Mouse (Mus musculus): ENCODE measurements at regions not wholly inside any gene's neighbourhood (a gene's known extent, or its start where the extent isn't known, plus 50 kb on each side); places are given as distances from the start of the nearest gene placed in this dataset.
"Not testable (repeated sequence)": the region's sequence is repeated elsewhere in the genome, so short reads cannot be mapped to it uniquely, and the experiment has no call there.

GRCm38 (mm10) chr14:114485781-114486180 lies 606.2 kb upstream of the Gpc5 start:
- DNase-seq (ENCODE audit: inconsistent ontology term): no peak

GRCm38 (mm10) chr14:114493371-114493770 lies 598.6 kb upstream of the Gpc5 start:
- not testable (repeated sequence) for DNase-seq (ENCODE audit: inconsistent ontology term)

- no peak for DNase-seq (ENCODE audit: inconsistent ontology term)
Observed at GRCm38 (mm10) chr14:114504976-114505375, 587.0 kb upstream of the Gpc5 start.

GRCm38 (mm10) chr14:114547910-114548680 lies 543.9 kb upstream of the Gpc5 start:
- no peak for DNase-seq (ENCODE audit: inconsistent ontology term)

- DNase-seq (ENCODE audit: inconsistent ontology term): no peak
Observed at GRCm38 (mm10) chr14:114549101-114549500, 542.9 kb upstream of the Gpc5 start.

- peak; percentile 6 for DNase-seq (ENCODE audit: inconsistent ontology term)
Observed at GRCm38 (mm10) chr14:114566411-114567030, 525.5 kb upstream of the Gpc5 start.

- peak; percentile 61 for DNase-seq (ENCODE audit: inconsistent ontology term)
Observed at GRCm38 (mm10) chr14:114567673-114568309, 524.2 kb upstream of the Gpc5 start.

GRCm38 (mm10) chr14:114587367-114588064 lies 504.5 kb upstream of the Gpc5 start:
- DNase-seq (ENCODE audit: inconsistent ontology term): no peak

- no peak for DNase-seq (ENCODE audit: inconsistent ontology term)
Observed at GRCm38 (mm10) chr14:114609296-114609695, 482.7 kb upstream of the Gpc5 start.

- no peak for DNase-seq (ENCODE audit: inconsistent ontology term)
Observed at GRCm38 (mm10) chr14:114612400-114612799, 479.6 kb upstream of the Gpc5 start.

- no peak for DNase-seq (ENCODE audit: inconsistent ontology term)
Observed at GRCm38 (mm10) chr14:114656636-114657035, 435.4 kb upstream of the Gpc5 start.

GRCm38 (mm10) chr14:114662028-114662427 lies 430.0 kb upstream of the Gpc5 start:
- no peak for DNase-seq (ENCODE audit: inconsistent ontology term)

- DNase-seq (ENCODE audit: inconsistent ontology term): no peak
Observed at GRCm38 (mm10) chr14:114685133-114685532, 406.9 kb upstream of the Gpc5 start.

- no peak for DNase-seq (ENCODE audit: inconsistent ontology term)
Observed at GRCm38 (mm10) chr14:114694930-114695329, 397.1 kb upstream of the Gpc5 start.

- DNase-seq (ENCODE audit: inconsistent ontology term): no peak
Observed at GRCm38 (mm10) chr14:114697543-114697942, 394.5 kb upstream of the Gpc5 start.

- DNase-seq (ENCODE audit: inconsistent ontology term): no peak
Observed at GRCm38 (mm10) chr14:114723080-114723479, 368.9 kb upstream of the Gpc5 start.

- no peak for DNase-seq (ENCODE audit: inconsistent ontology term)
Observed at GRCm38 (mm10) chr14:114767323-114767722, 324.7 kb upstream of the Gpc5 start.

GRCm38 (mm10) chr14:114776723-114777122 lies 315.3 kb upstream of the Gpc5 start:
- no peak for DNase-seq (ENCODE audit: inconsistent ontology term)

- DNase-seq (ENCODE audit: inconsistent ontology term): no peak
Observed at GRCm38 (mm10) chr14:114781821-114782220, 310.2 kb upstream of the Gpc5 start.

- DNase-seq (ENCODE audit: inconsistent ontology term): peak; percentile 67
Observed at GRCm38 (mm10) chr14:114790946-114791830, 300.8 kb upstream of the Gpc5 start.

- DNase-seq (ENCODE audit: inconsistent ontology term): no peak
Observed at GRCm38 (mm10) chr14:114791831-114792224, 300.2 kb upstream of the Gpc5 start.

Measured in Muller cell, postnatal 12 days (primary cell).